Mouse (Mus musculus) hindbrain, postnatal 0 days (tissue): ENCODE results near the gene Pik3ip1. TPM values are rescaled to one million over a fixed set of nuclear protein-coding genes. Genes with fewer than 3 reads are reported as not detected.
A peak's percentile ranks its signal among the peaks of the same experiment; 100 is the strongest.

Source experiments
- ATAC-seq: fragments of 200-750 bp; cut with Nextera tagmentation; 2 replicates; pipeline ENCODE4 v1.8.0; 2017; ENCODE audit warnings: mild to moderate bottlenecking, moderate TSS enrichment, moderate library complexity
- DNase-seq: peaks from one replicate; pipeline ENCODE4 v3.0.0-alpha.2; 2015; ENCODE audit warnings: low spot score
- H3K27ac ChIP-seq: fragments of 300-500 bp; sonication (generic); 2 replicates; pipeline ENCODE4 v1.5.1; 2014; ENCODE audit warnings: mild to moderate bottlenecking
- H3K27me3 ChIP-seq: fragments of 300-500 bp; sonication (generic); 2 replicates; pipeline ENCODE4 v1.6.1; 2014; ENCODE audit warnings: low read length, mixed read lengths; ENCODE audit not compliant: insufficient read depth
- H3K36me3 ChIP-seq: fragments of 300-500 bp; sonication (generic); 2 replicates; pipeline ENCODE4 v1.6.1; 2014; ENCODE audit warnings: low read length, mixed read lengths; ENCODE audit not compliant: insufficient read depth
- H3K4me1 ChIP-seq: fragments of 300-500 bp; sonication (generic); 2 replicates; pipeline ENCODE4 v1.6.1; 2014; ENCODE audit warnings: antibody characterized with exemption, low read length, mixed read lengths; ENCODE audit not compliant: insufficient read depth
- H3K4me2 ChIP-seq: fragments of 300-500 bp; sonication (generic); 2 replicates; pipeline ENCODE4 v1.6.1; 2014; ENCODE audit warnings: low read depth, mild to moderate bottlenecking, low read length, moderate library complexity, mixed read lengths
- H3K4me3 ChIP-seq: fragments of 300-500 bp; sonication (generic); 2 replicates; pipeline ENCODE4 v1.5.1; 2014; ENCODE audit warnings: low read length
- H3K9ac ChIP-seq: fragments of 300-500 bp; sonication (generic); replicated peaks from 2 replicates; pipeline ENCODE4 v1.6.1; 2014; ENCODE audit warnings: mild to moderate bottlenecking, low read length, moderate library complexity, mixed read lengths
- H3K9me3 ChIP-seq: fragments of 300-500 bp; sonication (generic); 2 replicates; pipeline ENCODE4 v1.6.1; 2016; ENCODE audit warnings: low read length, mixed read lengths
- CTCF ChIP-seq: IDR thresholded peaks from 2 replicates; pipeline ENCODE4 v1.5.1; 2016; ENCODE audit warnings: antibody characterized with exemption, control low read depth, low read depth
- WGBS: fragments of 180-500 bp; shearing (Covaris S2); extraction: QIAGEN DNeasy Blood & Tissue Kit; methylation state at CpG from one replicate; pipeline ENCODE4 v1.1.7; 2014; 5-methylcytosine and 5-hydroxymethylcytosine counted together
- polyA plus RNA-seq: library from polyadenylated mRNA; unstranded; fragments of >200 nt; fragmentation: Nextera tagmentation; extraction: Ambion mirVana; gene quantifications from 2 replicates; pipeline ENCODE4 v1.2.1, GENCODE M21; 2015
- total RNA-seq: library from RNA; depleted of rRNA; stranded (reverse); fragments of >200 nt; gene quantifications from 2 replicates; pipeline ENCODE4 v1.2.3, GENCODE M21; 2014

The Pik3ip1 gene
- total and polyA plus RNA-seq, 2 experiments from 2014 or later = 40.9 to 45.4 TPM

DNA sequence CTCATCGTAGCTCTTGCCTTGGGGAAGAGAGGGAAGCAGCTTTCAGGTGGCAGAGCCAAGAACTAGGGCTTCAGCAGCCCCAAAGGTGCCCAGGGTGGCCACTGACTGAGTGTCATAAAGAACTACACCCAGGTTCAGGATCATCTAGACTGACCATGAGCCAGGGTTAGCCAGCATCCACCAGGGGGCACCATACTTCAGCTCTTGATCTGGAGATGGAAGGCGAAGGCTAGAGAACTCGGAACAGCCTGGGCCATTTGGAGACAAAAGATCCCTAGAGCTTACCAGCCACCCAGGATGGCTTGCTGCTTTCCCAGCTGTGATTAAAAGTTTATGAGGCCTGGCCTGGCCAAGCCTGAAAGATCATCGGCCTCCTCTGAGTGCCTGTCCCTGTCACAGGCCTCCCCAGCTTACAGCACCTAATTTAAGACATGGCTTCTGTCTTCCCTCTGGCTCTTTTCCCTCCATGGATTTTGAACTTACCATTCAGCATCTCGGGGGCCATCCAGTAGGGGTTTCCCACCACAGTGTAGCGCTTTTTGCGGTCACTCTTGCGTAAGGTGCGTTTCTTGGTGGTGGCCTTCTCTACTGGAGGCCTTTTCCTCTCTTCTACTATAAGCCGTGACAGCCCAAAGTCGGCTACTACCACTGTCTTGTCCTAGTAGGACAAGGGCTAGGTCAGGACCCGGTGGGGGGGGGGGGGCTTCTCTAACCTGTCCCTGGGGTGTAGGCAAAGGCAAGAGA is 17.1 kb downstream of the Pik3ip1 start:
- no peak overlapping the region for H3K4me2 ChIP-seq
- peak; percentile 92 for TF ChIP-seq CTCF
- H3K36me3 ChIP-seq = peaks cover 63% of the 10 kb centered on the region
- 62% methylated on average over 12 of the region's 12 CpGs for WGBS
- ATAC-seq (peak; percentile 79), DNase-seq (peak; percentile 91)
- H3K4me3 ChIP-seq = no peak overlapping the region
- H3K27me3 ChIP-seq = no peaks in the 10 kb centered on the region
- no peaks in the 10 kb centered on the region for H3K9me3 ChIP-seq
- H3K4me1 ChIP-seq = no peaks in the 10 kb centered on the region
- no peak overlapping the region for H3K9ac ChIP-seq
- peak overlapping the region; percentile 45; the same call in 1 of the 2 replicates for H3K27ac ChIP-seq

- TF ChIP-seq CTCF = no peak
- no peak overlapping the region for H3K4me2 ChIP-seq
- peak overlapping the region; percentile 45; the same call in 1 of the 2 replicates for H3K27ac ChIP-seq
- H3K9me3 ChIP-seq = no peaks in the 10 kb centered on the region
- no peak overlapping the region for H3K9ac ChIP-seq
- H3K27me3 ChIP-seq = no peaks in the 10 kb centered on the region
- ATAC-seq (no peak), DNase-seq (no peak)
- H3K4me1 ChIP-seq = no peaks in the 10 kb centered on the region
- peaks cover 63% of the 10 kb centered on the region for H3K36me3 ChIP-seq
- H3K4me3 ChIP-seq = no peak overlapping the region
Observed at GRCm38 (mm10) chr11:3347835-3348195, 17.6 kb downstream of the Pik3ip1 start.

DNA sequence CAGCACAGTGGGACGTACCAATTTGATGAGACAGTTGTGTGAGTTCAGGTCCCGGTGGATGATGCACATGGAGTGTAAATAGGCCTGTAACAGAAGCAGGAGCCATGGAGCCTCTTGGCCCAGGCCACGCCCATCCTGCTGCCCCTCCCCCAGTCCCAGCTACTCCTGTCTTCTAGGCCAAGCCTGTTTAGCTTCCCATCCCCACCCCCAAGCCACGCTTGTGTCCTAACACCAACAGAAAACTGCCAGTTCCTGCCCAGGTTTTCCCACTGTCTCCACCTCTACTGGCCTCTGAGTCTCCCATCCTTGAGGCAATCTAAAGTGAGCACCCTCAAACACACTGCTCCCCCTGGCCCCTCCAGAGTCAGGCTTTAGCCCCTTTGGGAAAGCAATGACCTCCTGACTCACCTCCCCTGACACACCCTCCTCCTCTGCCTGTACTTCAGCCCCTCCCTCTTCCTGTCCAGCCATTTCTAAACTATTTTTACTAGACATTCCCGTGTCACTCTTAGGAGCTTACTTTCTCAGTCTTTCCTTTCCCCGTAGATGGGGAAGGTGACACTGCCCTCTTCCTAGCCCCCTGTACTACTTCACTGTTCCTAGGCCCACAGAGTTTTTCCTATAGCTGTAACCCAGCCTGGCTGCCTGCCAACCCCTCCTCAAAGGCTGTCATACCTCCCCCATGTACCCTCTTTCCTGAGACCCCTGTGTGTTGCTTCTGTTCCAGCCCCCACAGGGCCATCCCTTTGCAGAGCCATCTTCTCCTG is 18.6 kb downstream of the Pik3ip1 start:
- no peak for DNase-seq
- no peak overlapping the region for H3K4me2 ChIP-seq
- WGBS = 52% methylated on average over 6 of the region's 6 CpGs
- no peak for ATAC-seq
- H3K27ac ChIP-seq = no peak overlapping the region
- H3K4me3 ChIP-seq = no peak overlapping the region
- peaks cover 66% of the 10 kb centered on the region for H3K36me3 ChIP-seq
- TF ChIP-seq CTCF = no peak
- H3K9ac ChIP-seq = no peak overlapping the region
- H3K4me1 ChIP-seq = no peaks in the 10 kb centered on the region
- H3K9me3 ChIP-seq = no peaks in the 10 kb centered on the region
- H3K27me3 ChIP-seq = no peaks in the 10 kb centered on the region

GRCm38 (mm10) chr11:3349343-3349695 is 19.1 kb downstream of the Pik3ip1 start:
- H3K4me2 ChIP-seq = no peak overlapping the region
- no peaks in the 10 kb centered on the region for H3K27me3 ChIP-seq
- WGBS = 87% methylated on average over 4 of the region's 4 CpGs
- H3K4me1 ChIP-seq = no peaks in the 10 kb centered on the region
- peaks cover 66% of the 10 kb centered on the region for H3K36me3 ChIP-seq
- no peak overlapping the region for H3K9ac ChIP-seq
- no peaks in the 10 kb centered on the region for H3K9me3 ChIP-seq
- no peak overlapping the region for H3K4me3 ChIP-seq
- H3K27ac ChIP-seq = no peak overlapping the region
- DNase-seq (no peak), ATAC-seq (no peak)
- no peak for TF ChIP-seq CTCF

DNA sequence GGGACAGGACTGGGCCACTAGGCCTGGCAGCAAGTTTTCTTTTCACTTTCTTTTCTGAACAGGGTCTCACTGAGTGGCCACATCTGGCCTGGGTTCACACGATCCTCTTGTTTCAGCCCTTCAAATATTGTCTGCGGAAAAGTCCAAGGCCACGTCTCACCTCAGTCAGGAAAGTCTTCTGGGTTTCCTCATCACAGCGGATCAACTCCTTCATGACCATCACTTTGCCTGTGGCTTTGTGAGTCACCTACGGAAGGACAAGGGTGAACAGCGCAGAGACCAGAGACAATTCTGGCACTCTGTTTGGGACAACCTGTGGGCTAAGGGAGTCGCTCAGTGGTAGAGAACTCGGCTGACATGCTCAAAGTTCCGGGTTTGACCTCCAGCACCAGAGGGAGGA is 21.9 kb downstream of the Pik3ip1 start:
- Histone ChIP-seq H3K4me2 (no peak overlapping the region), H3K4me3 (no peak overlapping the region), H3K27ac (no peak overlapping the region), H3K9ac (no peak overlapping the region), H3K4me1 (no peaks in the 10 kb centered on the region), H3K27me3 (no peaks in the 10 kb centered on the region), H3K9me3 (no peaks in the 10 kb centered on the region), H3K36me3 (peaks cover 61% of the 10 kb centered on the region)
- DNase-seq (no peak), ATAC-seq (no peak)
- TF ChIP-seq CTCF = no peak
- 93% methylated on average over 9 of the region's 9 CpGs for WGBS

GRCm38 (mm10) chr11:3352990-3353585 is 22.9 kb downstream of the Pik3ip1 start:
- no peak overlapping the region for H3K27ac ChIP-seq
- DNase-seq (no peak), ATAC-seq (no peak)
- H3K4me1 ChIP-seq = no peaks in the 10 kb centered on the region
- no peaks in the 10 kb centered on the region for H3K9me3 ChIP-seq
- peaks cover 68% of the 10 kb centered on the region for H3K36me3 ChIP-seq
- peak; percentile 50 for TF ChIP-seq CTCF
- H3K4me3 ChIP-seq = no peak overlapping the region
- no peak overlapping the region for H3K4me2 ChIP-seq
- WGBS = 57% methylated on average over 18 of the region's 18 CpGs
- no peaks in the 10 kb centered on the region for H3K27me3 ChIP-seq
- H3K9ac ChIP-seq = no peak overlapping the region
